Mouse (Mus musculus) midbrain, embryonic 10.5 days (tissue): ENCODE measurements around the gene Ptgds. TPM values are rescaled to one million over a fixed set of nuclear protein-coding genes. Genes with fewer than 3 reads are reported as not detected.

Experiments
- microRNA-seq: library from miRNA; unstranded; fragments of <30 nt; microRNA quantifications from one replicate; pipeline ENCODE4, GENCODE M21; 2017
- polyA plus RNA-seq: library from polyadenylated mRNA; unstranded; fragments of >200 nt; fragmentation: Nextera tagmentation; extraction: Ambion mirVana; gene quantifications from 2 replicates; pipeline ENCODE4 v1.2.1, GENCODE M21; 2016

Ptgds gene
- polyA plus RNA-seq, 1 experiment from 2014 or later: not detected

Small RNAs within 50 kb of the gene (microRNA-seq; reads per million reads assigned to microRNA genes)
- not detected for gene Mir3087

Other genes starting within 250 kb of the Ptgds start
- 682 and 743 TPM in 2 replicates for gene Tubb4b, start 245.3 kb downstream of the Ptgds start, polyA plus RNA-seq
- gene Slc34a3, start 235.7 kb downstream of the Ptgds start, polyA plus RNA-seq: not detected in 2 replicates
- not detected in 2 replicates for gene Rnf224, start 233.3 kb downstream of the Ptgds start, polyA plus RNA-seq
- gene Rnf208, start 227.8 kb downstream of the Ptgds start, polyA plus RNA-seq: 28.3 and 32.0 TPM in 2 replicates
- gene Cysrt1, start 227.6 kb downstream of the Ptgds start, polyA plus RNA-seq: 0.21 and 0.22 TPM in 2 replicates
- 7.2 and 8.6 TPM in 2 replicates for gene AL732309.1, start 223.2 kb downstream of the Ptgds start, polyA plus RNA-seq
- 19.1 and 20.2 TPM in 2 replicates for gene Tmem203, start 214.6 kb downstream of the Ptgds start, polyA plus RNA-seq
- gene Tprn, start 207.4 kb downstream of the Ptgds start, polyA plus RNA-seq: 7.5 and 7.8 TPM in 2 replicates
- 243 and 252 TPM in 2 replicates for gene Ssna1, start 197.6 kb downstream of the Ptgds start, polyA plus RNA-seq
- gene Anapc2, start 197.6 kb downstream of the Ptgds start, polyA plus RNA-seq: 141 and 153 TPM in 2 replicates
- not detected in 2 replicates for gene Tmem210, start 181.9 kb downstream of the Ptgds start, polyA plus RNA-seq
- not detected in 2 replicates for gene Lrrc26, start 180.1 kb downstream of the Ptgds start, polyA plus RNA-seq
- gene Grin1, start 150.9 kb downstream of the Ptgds start, polyA plus RNA-seq: 1.5 and 1.8 TPM in 2 replicates
- 55.6 and 62.8 TPM in 2 replicates for gene Man1b1, start 137.7 kb downstream of the Ptgds start, polyA plus RNA-seq
- gene Dpp7, start 113.7 kb downstream of the Ptgds start, polyA plus RNA-seq: 16.2 and 20.2 TPM in 2 replicates
- gene Uap1l1, start 104.4 kb downstream of the Ptgds start, polyA plus RNA-seq: 6.0 and 8.4 TPM in 2 replicates
- 73.4 and 86.4 TPM in 2 replicates for gene Sapcd2, start 97.7 kb downstream of the Ptgds start, polyA plus RNA-seq
- 0.26 TPM in 1 of 2 replicates, not detected in the other for gene Entpd2, start 74.2 kb downstream of the Ptgds start, polyA plus RNA-seq
- 80.6 and 125 TPM in 2 replicates for gene Npdc1, start 70.7 kb downstream of the Ptgds start, polyA plus RNA-seq
- gene Fut7, start 46.8 kb downstream of the Ptgds start, polyA plus RNA-seq: not detected in 2 replicates
- gene Abca2, start 41.3 kb downstream of the Ptgds start, polyA plus RNA-seq: 6.2 and 8.1 TPM in 2 replicates
- gene Clic3, start 13.2 kb downstream of the Ptgds start, polyA plus RNA-seq: 1.1 and 1.9 TPM in 2 replicates
- 17.4 and 26.4 TPM in 2 replicates for gene Paxx, start 9.0 kb downstream of the Ptgds start, polyA plus RNA-seq
- gene Lcn12, start 23.9 kb upstream of the Ptgds start, polyA plus RNA-seq: not detected in 2 replicates
- gene Fbxw5, start 30.7 kb upstream of the Ptgds start, polyA plus RNA-seq: 91.2 and 108 TPM in 2 replicates
- 5.2 and 5.6 TPM in 2 replicates for gene C8g, start 31.7 kb upstream of the Ptgds start, polyA plus RNA-seq
- gene Traf2, start 76.9 kb upstream of the Ptgds start, polyA plus RNA-seq: 38.9 and 41.4 TPM in 2 replicates
- 344 and 364 TPM in 2 replicates for gene Edf1, start 87.8 kb upstream of the Ptgds start, polyA plus RNA-seq
- 6.7 and 7.8 TPM in 2 replicates for gene Mamdc4, start 104.8 kb upstream of the Ptgds start, polyA plus RNA-seq
- gene Phpt1, start 105.2 kb upstream of the Ptgds start, polyA plus RNA-seq: 159 and 187 TPM in 2 replicates
- gene Ajm1, start 111.7 kb upstream of the Ptgds start, polyA plus RNA-seq: 0.05 and 0.27 TPM in 2 replicates
- 71.2 and 75.1 TPM in 2 replicates for gene Rabl6, start 138.5 kb upstream of the Ptgds start, polyA plus RNA-seq
- 0.04 and 0.12 TPM in 2 replicates for gene Ccdc183, start 147.6 kb upstream of the Ptgds start, polyA plus RNA-seq
- gene Tmem141, start 152.0 kb upstream of the Ptgds start, polyA plus RNA-seq: 12.8 and 14.7 TPM in 2 replicates
- gene Fcna, start 158.0 kb upstream of the Ptgds start, polyA plus RNA-seq: 0.36 and 1.4 TPM in 2 replicates
- not detected in 2 replicates for gene Lcn8, start 183.1 kb upstream of the Ptgds start, polyA plus RNA-seq
- not detected in 2 replicates for gene Lcn5, start 187.9 kb upstream of the Ptgds start, polyA plus RNA-seq
- gene Lcn6, start 206.7 kb upstream of the Ptgds start, polyA plus RNA-seq: not detected in 2 replicates
- gene Lcn10, start 212.7 kb upstream of the Ptgds start, polyA plus RNA-seq: not detected in 2 replicates
- gene Obp2a, start 230.0 kb upstream of the Ptgds start, polyA plus RNA-seq: not detected in 2 replicates
- 70.8 and 77.6 TPM in 2 replicates for gene Bmyc, start 236.7 kb upstream of the Ptgds start, polyA plus RNA-seq